Comparison of ENCODE assay signal across 8 mouse cellular contexts in the genomic region with DNA sequence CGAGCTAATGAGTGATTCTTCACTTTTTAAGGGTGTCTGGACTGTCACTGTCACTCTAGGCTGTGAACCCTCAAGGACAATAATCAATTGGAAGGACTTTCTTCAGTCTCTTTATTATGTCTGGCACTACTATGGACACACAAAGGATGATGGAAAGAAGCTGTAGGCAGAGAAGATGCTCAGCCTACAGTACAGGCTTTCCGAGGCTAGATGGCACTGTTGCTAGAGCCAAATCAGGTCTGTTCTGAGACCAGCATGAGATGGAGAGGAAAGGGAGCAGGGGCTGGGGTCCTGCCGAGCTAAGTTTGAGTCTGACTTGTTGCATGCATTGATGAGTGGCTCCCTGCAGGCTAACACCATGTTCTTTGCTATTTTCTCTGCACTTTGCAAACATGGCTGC.
DNase-seq lines count a peak whose midpoint lies in the region; ATAC-seq and TF ChIP-seq lines count a peak whose summit lies in the region.

No protein-coding gene starts in this region.

- H3K9me3 ChIP-seq in hindbrain, embryonic 10.5 days: no peaks in the 10 kb centered on the region
- H3K9me3 ChIP-seq in hindbrain, embryonic 13.5 days: no peaks in the 10 kb centered on the region
- H3K9me3 ChIP-seq in forebrain, postnatal 0 days (ENCODE audit: low read length): no peaks in the 10 kb centered on the region
- no peaks in the 10 kb centered on the region for H3K9me3 ChIP-seq in midbrain, embryonic 14.5 days (ENCODE audit: control insufficient read depth, low read length)

- H3K27ac ChIP-seq in hindbrain, embryonic 10.5 days: no peak overlapping the region
- no peak overlapping the region for H3K27ac ChIP-seq in hindbrain, embryonic 13.5 days
- H3K27ac ChIP-seq in forebrain, postnatal 0 days (ENCODE audit: low read depth, low read length): no peak overlapping the region
- H3K27ac ChIP-seq in midbrain, embryonic 14.5 days (replicated peaks; ENCODE audit: low read depth, low read length): no peak overlapping the region

- 22% methylated on average over 3 of the region's 3 CpGs for WGBS in hindbrain, embryonic 10.5 days
- 22% methylated on average over 3 of the region's 3 CpGs for WGBS in hindbrain, embryonic 13.5 days
- WGBS in forebrain, postnatal 0 days: 19% methylated on average over 3 of the region's 3 CpGs
- 17% methylated on average over 3 of the region's 3 CpGs for WGBS in midbrain, embryonic 14.5 days

- no peak for ATAC-seq in hindbrain, embryonic 13.5 days (ENCODE audit: low FRiP score)
- peak; percentile 85 for ATAC-seq in forebrain, postnatal 0 days
- ATAC-seq in midbrain, embryonic 14.5 days (ENCODE audit: low FRiP score, low TSS enrichment): no peak
- no peak for ATAC-seq in megakaryocyte progenitor cell, adult 5-6 weeks (replicated peaks; ENCODE audit: poor library complexity)

- H3K4me2 ChIP-seq in hindbrain, embryonic 13.5 days: no peak overlapping the region
- no peak overlapping the region for H3K4me2 ChIP-seq in forebrain, postnatal 0 days (ENCODE audit: low read depth)
- H3K4me2 ChIP-seq in midbrain, embryonic 14.5 days (ENCODE audit: low read length): no peak overlapping the region

- H3K9ac ChIP-seq in hindbrain, embryonic 13.5 days: no peak overlapping the region
- no peak overlapping the region for H3K9ac ChIP-seq in forebrain, postnatal 0 days
- H3K9ac ChIP-seq in midbrain, embryonic 14.5 days (replicated peaks; ENCODE audit: low read length): no peak overlapping the region

- H3K4me3 ChIP-seq in hindbrain, embryonic 10.5 days: no peak overlapping the region
- H3K4me3 ChIP-seq in hindbrain, embryonic 13.5 days: no peak overlapping the region
- no peak overlapping the region for H3K4me3 ChIP-seq in forebrain, postnatal 0 days (ENCODE audit: low read depth, low read length)
- H3K4me3 ChIP-seq in midbrain, embryonic 14.5 days (replicated peaks; ENCODE audit: low read depth, low read length): no peak overlapping the region

- no peaks in the 10 kb centered on the region for H3K4me1 ChIP-seq in hindbrain, embryonic 10.5 days (replicated peaks)
- H3K4me1 ChIP-seq in hindbrain, embryonic 13.5 days (replicated peaks): no peaks in the 10 kb centered on the region
- H3K4me1 ChIP-seq in forebrain, postnatal 0 days (ENCODE audit: insufficient read depth): no peaks in the 10 kb centered on the region
- H3K4me1 ChIP-seq in midbrain, embryonic 14.5 days (ENCODE audit: control insufficient read depth, insufficient read depth, low read length): no peaks in the 10 kb centered on the region

- no peaks in the 10 kb centered on the region for H3K27me3 ChIP-seq in hindbrain, embryonic 10.5 days (ENCODE audit: insufficient read depth, poor library complexity, severe bottlenecking)
- no peaks in the 10 kb centered on the region for H3K27me3 ChIP-seq in hindbrain, embryonic 13.5 days
- H3K27me3 ChIP-seq in forebrain, postnatal 0 days (ENCODE audit: insufficient read depth, low read length): no peaks in the 10 kb centered on the region
- no peaks in the 10 kb centered on the region for H3K27me3 ChIP-seq in midbrain, embryonic 14.5 days (ENCODE audit: control insufficient read depth, insufficient read depth, low read length)

- peak; percentile 63 for DNase-seq in hindbrain, embryonic 10.5 days (ENCODE audit: low spot score)
- DNase-seq in ZHBTc4 (ENCODE audit: low read depth, low spot score): peak; percentile 8
- peak; percentile 53 for DNase-seq in forebrain, postnatal 0 days
- peak; percentile 6 for DNase-seq in layer of hippocampus, adult 9-10 months (ENCODE audit: low spot score)
- peak; percentile 67 for DNase-seq in midbrain, embryonic 14.5 days
- no peak for DNase-seq in thymus, postnatal 25 days

- peak; percentile 81 for TF ChIP-seq CTCF in forebrain, postnatal 0 days (IDR thresholded peaks at IDR 0.05; ENCODE audit: low read depth)

- no peaks in the 10 kb centered on the region for H3K36me3 ChIP-seq in hindbrain, embryonic 10.5 days
- H3K36me3 ChIP-seq in hindbrain, embryonic 13.5 days: no peaks in the 10 kb centered on the region
- no peaks in the 10 kb centered on the region for H3K36me3 ChIP-seq in forebrain, postnatal 0 days (ENCODE audit: insufficient read depth)
- H3K36me3 ChIP-seq in midbrain, embryonic 14.5 days (ENCODE audit: control insufficient read depth, insufficient read depth, low read length): no peaks in the 10 kb centered on the region
